Mouse (Mus musculus): ENCODE data around the gene Ppp1r9a.

Gene Ppp1r9a

DNA sequence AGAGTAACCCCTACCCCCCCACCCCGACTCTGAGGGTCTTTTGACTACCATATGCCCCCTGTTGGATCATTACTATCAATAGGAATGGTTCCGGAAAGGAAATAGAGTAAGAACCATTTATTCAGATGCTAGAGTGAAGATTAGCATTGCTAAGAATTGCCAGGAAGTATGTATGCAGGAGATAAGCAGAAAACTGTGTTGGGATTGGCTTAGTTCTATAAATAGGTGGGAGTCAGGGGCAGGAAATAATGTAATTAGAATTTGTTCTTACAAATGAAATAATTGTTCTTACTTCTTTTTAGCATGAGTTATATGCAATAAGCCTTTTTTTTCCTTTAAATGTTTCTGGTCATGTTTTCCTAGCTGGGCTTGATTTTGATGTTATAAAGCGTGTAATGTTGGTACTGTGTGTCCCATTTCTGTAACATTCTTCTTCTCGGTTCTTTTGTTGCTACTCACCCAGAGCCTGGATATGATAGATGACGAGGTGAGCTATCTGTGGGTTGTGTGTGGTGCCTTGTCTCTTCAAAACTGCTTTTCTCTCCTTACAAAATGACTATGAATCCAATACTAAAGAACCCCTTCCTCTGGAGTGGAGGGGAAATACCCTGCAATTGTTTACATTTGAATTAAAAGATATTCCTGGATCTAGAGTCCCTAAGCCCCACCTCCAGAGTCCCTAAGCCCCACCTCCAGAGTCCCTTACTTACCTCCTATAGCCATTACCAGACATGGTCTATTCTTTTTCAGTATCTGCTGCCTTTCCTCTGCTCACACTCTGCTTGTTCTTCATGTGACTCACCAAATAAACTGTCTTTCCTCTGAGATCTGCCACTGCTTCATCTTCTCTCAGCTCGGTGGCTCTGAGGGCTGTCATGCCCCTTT is 254.1 kb downstream of the Ppp1r9a start:
- peak; percentile 80 for DNase-seq (ENCODE audit: low read depth)

DNA sequence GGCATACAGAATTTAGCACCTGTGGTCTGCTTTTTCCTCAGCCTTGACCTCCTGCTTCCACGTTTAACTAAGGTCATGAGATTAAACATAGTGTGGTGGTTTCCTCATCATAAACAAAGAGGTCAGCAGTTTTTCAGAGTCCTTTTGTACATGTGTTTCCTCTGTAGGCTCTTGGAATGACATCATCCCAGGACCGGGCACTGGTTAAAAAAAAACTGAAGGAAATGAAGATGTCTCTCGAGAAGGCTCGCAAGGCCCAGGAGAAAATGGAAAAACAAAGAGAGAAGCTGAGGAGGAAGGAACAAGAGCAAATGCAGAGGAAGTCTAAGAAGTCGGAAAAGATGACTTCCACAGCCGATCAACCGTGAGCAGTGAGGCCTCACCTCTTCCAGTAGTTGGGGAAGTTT is 256.7 kb downstream of the Ppp1r9a start:
- peak; percentile 60 for DNase-seq (ENCODE audit: low read depth)

GRCm38 (mm10) chr6:5162052-5162451 is 259.3 kb downstream of the Ppp1r9a start:
- no peak for DNase-seq (ENCODE audit: low read depth)

DNA sequence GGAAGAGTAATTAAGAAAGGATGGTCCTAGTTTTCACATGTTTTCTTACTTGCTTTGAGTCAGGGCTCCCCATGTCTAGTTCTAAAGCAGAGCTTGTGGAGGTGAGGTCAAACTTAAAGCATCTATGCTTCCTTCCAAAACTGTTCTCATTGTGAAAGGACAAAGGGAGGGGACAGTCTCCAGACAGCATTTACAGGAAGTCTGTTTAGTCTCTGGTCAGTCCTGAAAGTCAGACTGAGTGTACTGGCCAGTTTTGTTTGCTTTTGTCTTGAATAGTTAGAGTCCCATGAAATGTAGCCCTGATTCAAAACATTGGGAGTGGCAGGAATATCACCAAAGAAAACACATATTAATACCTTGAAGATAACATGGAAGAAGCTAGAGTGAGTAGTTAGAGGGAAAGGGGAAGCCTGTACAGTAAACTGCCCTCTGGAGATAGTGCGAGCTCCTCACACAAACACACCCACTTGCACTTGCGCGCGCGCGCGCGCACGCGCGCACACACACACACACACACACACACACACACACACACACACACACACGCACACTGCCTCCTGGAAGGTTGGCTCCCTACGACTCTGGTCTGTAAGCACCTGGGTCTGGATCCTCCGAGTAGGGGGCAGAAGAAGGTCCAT is 260.9 kb downstream of the Ppp1r9a start:
- DNase-seq (ENCODE audit: low read depth), result no peak

DNA sequence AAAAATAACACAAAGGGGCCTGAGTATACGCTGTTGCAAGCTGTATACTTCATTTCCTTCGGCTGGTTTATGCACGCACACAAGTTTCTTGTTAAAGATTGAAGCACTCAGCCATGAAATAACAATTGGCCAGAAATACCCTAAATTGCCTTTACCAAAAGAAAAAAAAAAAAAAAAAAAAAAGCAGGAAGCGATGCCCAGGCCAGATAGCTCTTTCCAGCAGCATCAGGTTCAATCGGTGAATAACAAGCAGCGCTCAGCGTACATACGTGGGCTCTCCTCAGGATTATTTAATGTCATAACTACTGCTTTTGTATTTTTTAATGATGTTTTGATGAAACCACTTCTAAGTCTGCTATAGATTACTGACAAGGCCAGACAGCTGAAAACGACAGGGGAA is 262.1 kb downstream of the Ppp1r9a start:
- DNase-seq (ENCODE audit: low read depth), result no peak

- no peak for DNase-seq (ENCODE audit: low read depth)
Measured at GRCm38 (mm10) chr6:5167051-5167677, 264.4 kb downstream of the Ppp1r9a start.

- no peak for DNase-seq (ENCODE audit: low read depth)
Measured at GRCm38 (mm10) chr6:5168158-5168557, 265.4 kb downstream of the Ppp1r9a start.

GRCm38 (mm10) chr6:5171418-5171817 is 268.7 kb downstream of the Ppp1r9a start:
- no peak for DNase-seq (ENCODE audit: low read depth)

- no peak for DNase-seq (ENCODE audit: low read depth)
Measured at GRCm38 (mm10) chr6:5172571-5172970, 269.9 kb downstream of the Ppp1r9a start.

- no peak for DNase-seq (ENCODE audit: low read depth)
Measured at GRCm38 (mm10) chr6:5174179-5174812, 271.6 kb downstream of the Ppp1r9a start.

DNA sequence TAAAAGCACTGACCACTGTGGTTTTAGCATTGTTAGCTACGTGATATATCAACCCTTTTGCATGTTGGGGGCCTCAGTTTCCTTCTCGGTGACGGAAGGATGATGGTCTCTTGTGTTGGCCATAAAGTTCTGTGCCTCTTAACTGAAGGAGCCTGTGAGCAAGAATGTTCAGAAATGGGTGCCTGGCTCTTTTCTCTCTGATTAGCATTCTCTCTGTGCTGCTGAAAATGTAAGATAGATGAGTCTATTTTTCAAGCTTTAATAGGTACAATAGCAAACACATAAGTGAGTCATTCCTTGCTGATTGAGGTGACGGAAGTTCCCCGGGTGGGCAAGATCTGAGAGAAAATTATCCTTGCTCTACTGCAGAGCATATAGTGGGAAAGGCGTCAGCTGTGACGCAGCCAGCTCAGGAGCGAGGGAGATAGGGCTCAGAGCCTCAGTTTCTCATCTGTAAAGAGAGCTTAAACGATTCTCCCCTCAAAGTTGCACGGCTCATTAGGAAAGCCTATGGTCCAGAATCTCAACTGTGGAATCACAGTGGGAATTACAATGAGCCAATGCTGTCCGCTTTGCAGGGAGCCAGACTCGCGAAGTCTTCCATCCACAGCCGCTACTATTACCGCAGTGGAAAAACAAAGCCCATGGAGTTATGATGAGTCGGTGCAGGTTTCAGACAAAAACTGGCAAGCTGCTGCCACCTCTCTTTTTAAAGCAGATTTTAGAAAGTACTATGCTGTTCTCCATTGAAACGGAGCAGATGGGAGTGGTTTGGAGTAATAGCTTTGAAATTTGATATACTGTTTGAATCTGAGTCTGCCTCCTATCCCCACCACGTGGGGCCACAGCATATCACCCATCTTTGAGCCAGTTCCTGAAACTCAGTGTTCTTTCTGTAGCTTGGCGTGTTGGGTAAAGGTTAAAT is 275.5 kb downstream of the Ppp1r9a start:
- DNase-seq (ENCODE audit: low read depth), result no peak

- DNase-seq (ENCODE audit: low read depth), result no peak
Measured at GRCm38 (mm10) chr6:5179189-5179588, 276.5 kb downstream of the Ppp1r9a start.

- no peak for DNase-seq (ENCODE audit: low read depth)
Measured at GRCm38 (mm10) chr6:5180645-5181044, 277.9 kb downstream of the Ppp1r9a start.

DNA sequence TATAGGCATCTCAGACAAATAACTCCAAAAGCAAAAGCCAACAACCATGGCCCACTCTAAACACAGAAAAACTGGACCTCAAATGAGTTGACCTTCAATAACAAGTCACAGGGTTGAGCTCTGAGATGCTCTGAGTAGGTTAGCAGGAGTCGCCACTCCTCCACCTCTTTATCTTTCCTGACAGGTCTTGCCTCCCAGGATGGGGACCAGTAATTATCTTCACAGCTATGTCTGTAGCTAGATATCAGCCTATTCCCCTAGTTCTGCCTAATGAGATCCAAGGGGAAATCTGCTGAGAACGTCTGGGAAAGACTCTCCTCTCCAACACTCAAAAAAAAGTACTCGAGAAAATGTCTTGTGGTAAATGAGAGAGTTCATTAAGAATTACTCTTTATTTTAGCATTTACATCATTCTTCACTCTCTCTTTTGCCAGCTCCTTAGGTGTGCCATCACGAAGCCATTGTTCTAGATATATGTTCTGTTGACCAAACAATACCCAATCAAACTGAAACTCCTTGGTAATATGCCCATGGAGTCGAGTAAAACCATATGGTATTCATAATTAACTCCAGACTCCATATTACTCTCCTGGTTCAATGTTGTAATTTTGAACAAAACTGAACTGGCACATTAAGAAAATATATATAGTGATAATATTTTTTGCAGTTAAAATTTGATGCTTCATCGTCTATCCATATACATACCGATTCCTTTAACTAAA is 283.7 kb downstream of the Ppp1r9a start:
- DNase-seq (ENCODE audit: low read depth), result no peak

- no peak for DNase-seq (ENCODE audit: low read depth)
Measured at GRCm38 (mm10) chr6:5187586-5187985, 284.9 kb downstream of the Ppp1r9a start.

DNA sequence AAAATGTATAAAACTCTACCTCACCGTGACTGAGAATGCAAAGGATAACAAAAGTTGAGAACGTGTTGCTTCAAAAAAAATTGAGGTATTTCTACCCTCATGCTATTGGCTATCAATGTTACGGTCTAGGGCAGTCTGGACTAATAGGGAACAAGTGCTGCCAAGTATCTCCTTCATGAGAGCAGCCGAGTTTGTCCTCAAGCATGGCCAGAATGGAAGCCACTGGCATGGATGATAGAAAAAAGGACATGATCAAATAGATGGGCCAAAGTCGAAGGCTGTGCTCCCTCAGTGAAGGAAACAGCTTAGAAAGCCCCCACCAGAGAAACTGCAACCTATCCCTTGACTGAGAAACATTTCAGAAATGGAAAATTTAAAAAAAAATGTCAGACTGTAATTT is 285.3 kb downstream of the Ppp1r9a start:
- DNase-seq (ENCODE audit: low read depth), result no peak

- DNase-seq (ENCODE audit: low read depth), result no peak
Measured at GRCm38 (mm10) chr6:5188938-5189337, 286.2 kb downstream of the Ppp1r9a start.

- DNase-seq (ENCODE audit: low read depth), result no peak
Measured at GRCm38 (mm10) chr6:5189507-5189906, 286.8 kb downstream of the Ppp1r9a start.

DNA sequence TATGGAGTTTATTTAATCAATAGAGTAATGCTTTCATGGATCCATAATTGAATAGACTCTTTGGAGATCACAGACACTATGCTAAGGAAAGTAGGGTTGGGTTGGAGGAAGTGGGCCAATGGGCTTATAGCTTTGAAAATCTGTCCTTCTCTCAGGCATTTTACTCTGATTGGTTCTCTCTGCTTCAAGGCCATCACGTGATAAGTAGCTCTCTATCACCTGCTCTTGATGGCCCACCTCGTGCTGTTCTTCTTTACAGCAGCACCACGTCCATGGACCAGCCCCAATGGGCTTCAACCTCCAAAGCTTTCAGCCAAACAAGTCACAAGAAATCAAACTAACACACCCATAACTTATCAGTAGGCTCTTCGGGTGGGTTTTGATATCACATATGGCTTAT is 288.0 kb downstream of the Ppp1r9a start:
- no peak for DNase-seq (ENCODE audit: low read depth)

- no peak for DNase-seq (ENCODE audit: low read depth)
Measured at GRCm38 (mm10) chr6:5193693-5194092, 291.0 kb downstream of the Ppp1r9a start, which contains the start of gene Pon1. TSS of gene Pon1 (minus strand) at chr6:5193946.

GRCm38 (mm10) chr6:5198590-5198989 is 295.9 kb downstream of the Ppp1r9a start:
- DNase-seq (ENCODE audit: low read depth), result no peak

All from 416B (cell line).